Mouse (Mus musculus) heart, postnatal 36 days (tissue): Measurements from ENCODE around the gene Dupd1. TPM values are rescaled to one million over a fixed set of nuclear protein-coding genes. Genes with fewer than 3 reads are reported as not detected.
"Not testable (repeated sequence)": the region's sequence is repeated elsewhere in the genome, so short reads cannot be mapped to it uniquely, and the experiment has no call there.

ENCODE experiments used
- DNase-seq, 2 experiments: peaks; one replicate each; pipeline ENCODE4 v3.0.0; 2021 to 2022
- intact Hi-C: fragments of 180-260 bp; cut with DNase I; formaldehyde crosslinking; loops from one replicate; pipeline ENCODE4 v1.15.1; 2025
- total RNA-seq, 2 experiments: library from RNA; stranded (reverse); gene quantifications; 2 replicates each; pipeline ENCODE4 v1.2.3; 2021

Gene Dupd1
- total RNA-seq, 2 experiments from 2014 or later = not detected

DNA sequence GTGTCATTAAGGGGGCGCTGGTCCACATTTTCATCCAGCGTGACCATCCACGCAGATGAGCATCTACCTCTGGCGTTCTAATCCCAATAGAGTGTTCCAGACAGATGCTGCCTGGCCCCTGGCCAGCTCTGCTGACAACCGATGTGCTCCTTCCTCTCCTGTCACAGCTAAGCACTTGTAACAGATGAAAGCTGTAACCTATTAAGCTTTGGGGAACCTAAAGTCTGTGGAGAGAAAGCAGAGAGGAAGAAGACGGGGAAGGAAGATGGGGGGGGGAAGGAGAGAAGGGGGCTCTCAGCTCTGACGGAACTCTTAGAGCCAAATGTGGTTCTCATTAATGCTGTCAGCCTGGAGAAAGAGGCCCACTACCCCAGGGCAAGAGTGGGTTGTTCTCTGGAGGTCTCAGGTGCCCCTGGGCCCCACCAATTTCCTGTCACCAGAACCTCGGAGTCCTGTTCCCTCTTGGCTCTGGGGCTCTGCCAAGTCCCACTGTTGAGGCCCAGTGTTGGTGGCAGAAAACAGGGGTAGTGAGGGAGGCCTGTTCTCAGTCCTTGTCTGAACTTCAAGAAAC, 34.7 kb downstream of the Dupd1 start:
- no peak for DNase-seq
- intact Hi-C loops = no loop called here

DNA sequence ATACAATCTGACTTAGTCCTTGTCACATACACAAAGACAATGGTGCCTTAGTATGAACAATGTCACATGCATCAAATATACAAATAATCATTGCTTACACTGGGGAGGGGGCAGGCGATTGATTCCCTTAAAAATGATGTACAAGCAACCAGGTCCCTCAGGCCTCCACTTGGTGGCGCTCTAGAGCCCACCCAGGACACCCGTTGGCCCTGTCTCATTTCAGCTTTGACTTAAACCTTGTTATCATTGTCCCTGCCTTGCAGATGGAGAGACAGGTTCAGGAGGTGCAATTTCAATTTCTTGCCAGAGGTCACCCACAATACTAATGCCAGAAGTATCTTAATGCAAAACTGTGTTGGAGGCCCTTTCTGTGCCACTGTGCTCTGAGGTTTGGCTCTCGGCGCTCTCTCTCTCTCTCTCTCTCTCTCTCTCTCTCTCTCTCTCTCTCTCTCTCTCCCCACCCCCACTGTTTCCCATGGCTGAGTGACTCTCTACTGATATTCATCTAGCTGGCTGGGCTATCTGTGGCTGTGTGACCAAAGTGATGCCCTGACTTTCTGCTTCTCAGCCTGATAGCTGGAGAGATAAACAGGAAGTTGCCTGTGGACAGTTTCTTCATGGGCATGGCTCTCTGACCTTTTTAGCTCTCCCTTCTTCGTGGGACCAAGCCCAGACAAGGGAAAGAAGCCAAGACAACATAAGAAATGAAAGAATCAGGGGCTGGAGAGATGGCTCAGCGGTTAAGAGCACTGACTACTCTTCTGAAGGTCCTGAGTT, 35.7 kb downstream of the Dupd1 start:
- intact Hi-C loops = loop anchor here (1.0 kb wide), 1 partner anchor 63 kb away; no protein-coding TSS in a partner anchor
- DNase-seq = peak; percentile 49 to 67

DNA sequence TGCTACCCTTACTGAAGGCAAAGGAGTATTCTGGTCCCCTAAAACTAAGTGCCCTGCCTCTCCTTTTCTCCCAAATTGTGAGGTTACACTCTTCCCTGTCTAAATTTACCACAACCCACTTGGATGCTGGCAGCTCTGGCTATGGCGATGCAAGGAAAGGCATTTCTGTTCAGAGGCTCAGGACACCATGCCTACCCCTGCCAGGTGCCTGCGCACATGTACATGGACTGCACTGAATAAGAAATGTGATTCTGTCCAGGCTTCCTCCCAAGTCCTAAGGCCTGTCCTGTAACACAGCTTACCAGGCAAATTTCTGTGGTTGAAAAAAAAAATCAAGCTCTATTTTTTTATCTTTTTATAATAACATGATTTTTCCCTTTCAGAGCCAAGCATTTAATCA, 38.2 kb downstream of the Dupd1 start:
- intact Hi-C loops = no loop called here
- no peak for DNase-seq

DNA sequence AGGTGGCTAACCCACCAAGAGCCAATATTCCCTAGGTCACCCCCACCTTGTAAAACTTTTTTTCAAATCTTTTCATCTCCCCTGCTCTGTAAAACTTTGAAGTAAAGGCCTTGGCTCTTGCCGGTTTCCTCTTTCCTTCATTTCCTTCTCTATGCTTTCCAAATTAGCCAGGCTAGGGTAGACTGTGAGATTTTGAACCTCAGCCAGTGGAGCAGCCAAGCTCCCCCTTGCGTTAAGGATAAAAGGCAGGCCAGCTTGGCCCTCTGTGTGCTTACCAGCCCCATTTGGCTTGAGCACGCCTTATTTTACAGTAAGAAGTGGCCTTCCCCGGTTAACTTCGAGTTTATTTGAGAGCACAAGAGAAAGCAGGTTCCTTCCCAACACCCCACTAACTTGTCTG, 39.9 kb downstream of the Dupd1 start:
- no peak for DNase-seq
- intact Hi-C loops = no loop called here

DNA sequence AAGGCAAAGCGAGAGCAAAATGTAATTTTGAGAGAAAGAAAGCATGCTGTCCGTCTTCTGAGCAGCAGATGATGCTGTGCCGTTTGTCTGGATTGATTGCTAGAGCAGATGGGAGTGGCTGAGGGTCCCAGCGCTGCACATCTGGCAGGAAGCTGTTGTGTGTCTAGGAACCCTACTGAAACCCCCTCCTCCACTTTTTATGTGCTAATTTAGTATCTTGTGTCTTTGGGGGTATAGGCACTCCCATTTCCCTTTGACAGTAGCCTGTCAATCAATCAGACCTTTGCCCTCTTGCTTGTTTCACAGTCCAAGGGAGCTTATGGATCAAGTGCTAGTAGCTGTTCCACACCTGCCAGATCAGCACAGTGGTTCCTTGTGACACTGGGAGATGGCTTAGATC, 41.3 kb downstream of the Dupd1 start:
- intact Hi-C loops = no loop called here
- no peak for DNase-seq

DNA sequence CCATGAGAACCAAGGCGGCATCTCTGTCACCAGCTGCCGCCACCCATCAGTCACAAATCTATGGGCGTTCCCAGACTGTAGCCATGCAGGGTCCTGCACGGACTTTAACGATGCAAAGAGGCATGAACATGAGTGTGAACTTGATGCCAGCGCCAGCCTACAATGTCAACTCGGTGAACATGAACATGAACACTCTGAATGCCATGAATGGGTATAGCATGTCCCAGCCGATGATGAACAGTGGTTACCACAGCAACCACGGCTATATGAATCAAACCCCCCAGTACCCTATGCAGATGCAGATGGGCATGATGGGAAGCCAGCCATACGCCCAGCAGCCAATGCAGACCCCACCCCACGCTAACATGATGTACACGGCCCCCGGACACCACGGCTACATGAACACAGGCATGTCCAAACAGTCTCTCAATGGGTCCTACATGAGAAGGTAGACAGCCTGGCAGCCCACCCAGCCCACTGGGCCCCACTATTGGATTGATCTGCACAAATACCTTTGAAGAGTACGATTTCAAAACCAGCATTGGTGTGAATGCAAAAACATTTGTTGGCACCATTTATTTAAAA, 43.9 kb downstream of the Dupd1 start:
- not testable (repeated sequence) for DNase-seq

DNA sequence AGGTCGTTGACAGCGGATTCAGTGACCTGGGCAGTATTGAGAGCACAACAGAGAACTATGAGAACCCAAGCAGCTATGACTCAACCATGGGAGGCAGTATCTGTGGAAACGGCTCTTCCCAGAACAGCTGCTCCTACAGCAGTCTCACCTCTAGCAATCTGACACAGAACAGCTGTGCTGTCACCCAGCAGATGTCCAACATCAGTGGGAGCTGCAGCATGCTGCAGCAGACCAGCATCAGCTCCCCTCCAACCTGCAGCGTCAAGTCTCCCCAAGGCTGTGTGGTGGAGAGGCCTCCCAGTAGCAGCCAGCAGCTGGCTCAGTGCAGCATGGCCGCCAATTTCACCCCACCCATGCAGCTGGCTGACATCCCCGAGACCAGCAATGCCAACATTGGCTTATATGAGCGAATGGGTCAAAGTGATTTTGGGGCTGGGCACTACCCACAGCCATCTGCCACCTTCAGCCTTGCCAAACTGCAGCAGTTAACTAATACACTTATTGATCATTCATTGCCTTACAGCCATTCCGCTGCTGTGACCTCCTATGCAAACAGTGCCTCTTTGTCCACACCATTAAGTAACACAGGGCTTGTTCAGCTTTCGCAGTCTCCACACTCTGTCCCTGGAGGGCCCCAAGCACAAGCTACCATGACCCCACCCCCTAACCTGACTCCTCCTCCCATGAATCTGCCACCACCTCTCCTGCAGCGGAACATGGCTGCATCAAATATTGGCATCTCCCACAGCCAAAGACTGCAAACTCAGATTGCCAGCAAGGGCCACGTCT, 44.5 kb downstream of the Dupd1 start:
- intact Hi-C loops = no loop called here
- peak; percentile 17 to 25 for DNase-seq

More for the DNA sequence above, 43.9 kb downstream of the Dupd1 start:
- intact Hi-C loops = not testable (repeated sequence)

DNA sequence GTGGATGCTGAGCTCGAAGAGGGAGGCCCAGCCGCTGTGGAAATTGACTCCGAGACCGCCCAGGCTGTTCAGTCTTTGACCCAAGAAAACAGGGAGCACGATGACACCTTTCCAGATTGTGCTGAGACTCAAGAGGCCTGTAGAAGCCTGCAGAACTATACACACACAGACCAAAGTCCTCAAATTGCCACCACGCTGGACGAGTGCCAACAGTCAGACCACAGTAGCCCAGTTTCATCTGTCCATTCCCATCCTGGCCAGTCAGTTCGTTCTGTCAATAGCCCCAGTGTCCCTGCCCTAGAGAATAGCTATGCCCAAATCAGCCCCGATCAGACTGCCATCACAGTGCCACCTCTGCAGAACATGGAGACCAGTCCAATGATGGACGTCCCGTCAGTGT, 45.2 kb downstream of the Dupd1 start:
- intact Hi-C loops = no loop called here
- no peak for DNase-seq

DNA sequence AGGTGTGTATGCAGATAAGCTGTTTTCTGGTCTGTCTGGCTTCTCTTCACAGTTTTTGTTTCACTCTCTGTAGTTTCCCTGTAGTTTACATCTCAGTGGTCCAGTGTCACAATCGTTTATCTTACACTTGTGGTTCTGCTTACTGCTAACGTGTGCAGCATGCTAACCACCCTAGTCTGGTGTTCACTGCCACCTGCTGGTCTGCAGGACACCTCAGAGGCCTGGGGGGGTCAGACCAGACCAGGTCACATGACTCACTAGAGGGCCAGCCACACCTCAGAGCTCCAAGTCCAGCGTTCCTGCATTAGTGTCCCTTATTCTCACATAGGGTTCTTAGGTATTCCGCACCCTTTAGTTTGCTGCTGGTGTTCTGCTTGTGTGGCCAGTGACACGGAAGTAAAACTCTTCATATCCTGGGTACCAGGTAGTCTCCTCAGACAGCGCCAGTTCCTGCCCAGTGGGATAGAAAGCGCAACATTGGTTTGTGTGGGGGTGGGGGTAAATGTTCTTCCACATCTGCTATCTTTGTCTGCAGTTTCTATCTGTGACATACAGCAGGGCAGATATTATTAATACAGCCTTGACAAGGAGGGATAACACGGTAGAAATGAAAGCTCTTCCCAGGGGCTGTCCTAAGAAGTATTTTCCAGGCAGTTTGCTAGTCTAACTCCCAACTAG, 51.8 kb downstream of the Dupd1 start:
- no peak for DNase-seq
- intact Hi-C loops = loop anchor here (5.0 kb wide), 1 partner anchor 230 kb away; no protein-coding TSS in a partner anchor

DNA sequence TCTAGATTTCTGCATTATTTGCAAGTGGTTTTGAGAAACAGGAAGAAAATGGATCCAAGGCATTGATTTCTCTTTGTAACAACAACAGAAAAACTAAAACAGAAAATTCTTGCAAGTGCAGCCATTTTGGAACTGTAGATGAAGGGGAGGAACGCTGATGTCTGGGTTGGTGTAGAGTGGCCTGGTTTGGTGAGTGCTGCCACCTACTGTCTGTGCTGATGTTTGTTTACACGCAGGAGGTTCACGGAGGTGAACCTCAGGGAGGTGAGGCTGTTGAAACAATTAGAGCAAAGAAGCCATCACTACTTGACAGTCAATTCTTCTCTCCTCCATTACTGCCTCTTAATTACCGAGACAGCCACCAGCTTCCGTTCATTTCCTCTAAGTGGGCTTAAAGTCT, 54.7 kb downstream of the Dupd1 start:
- peak; percentile 57 to 63 for DNase-seq
- intact Hi-C loops = loop anchor here (2.0 to 5.0 kb wide), 3 partner anchors 162 to 523 kb away; no protein-coding TSS in a partner anchor

DNA sequence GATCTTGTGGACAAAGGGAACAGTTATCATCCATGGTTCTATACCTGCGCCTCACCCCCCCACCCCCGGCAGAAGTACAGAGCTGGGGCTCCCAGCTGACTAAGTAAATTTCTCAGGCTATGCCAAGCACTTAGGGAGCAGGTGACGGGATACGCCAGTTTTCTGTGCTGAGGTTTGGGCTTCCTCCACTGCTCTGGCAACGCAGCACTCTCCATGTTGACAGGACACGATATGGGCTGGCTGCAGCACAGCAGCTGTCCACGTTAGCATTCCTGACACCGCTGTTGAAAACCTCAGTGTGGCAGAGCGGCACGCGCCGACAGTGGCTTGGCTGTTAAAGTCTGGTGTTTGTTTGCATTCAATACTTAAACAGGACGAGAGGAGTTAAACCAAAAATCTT, 55.2 kb downstream of the Dupd1 start:
- DNase-seq = peak in 1 of 2 experiments; percentile 20
- intact Hi-C loops = loop anchor here (2.0 to 5.0 kb wide), 2 partner anchors 162 to 522 kb away; no protein-coding TSS in a partner anchor

DNA sequence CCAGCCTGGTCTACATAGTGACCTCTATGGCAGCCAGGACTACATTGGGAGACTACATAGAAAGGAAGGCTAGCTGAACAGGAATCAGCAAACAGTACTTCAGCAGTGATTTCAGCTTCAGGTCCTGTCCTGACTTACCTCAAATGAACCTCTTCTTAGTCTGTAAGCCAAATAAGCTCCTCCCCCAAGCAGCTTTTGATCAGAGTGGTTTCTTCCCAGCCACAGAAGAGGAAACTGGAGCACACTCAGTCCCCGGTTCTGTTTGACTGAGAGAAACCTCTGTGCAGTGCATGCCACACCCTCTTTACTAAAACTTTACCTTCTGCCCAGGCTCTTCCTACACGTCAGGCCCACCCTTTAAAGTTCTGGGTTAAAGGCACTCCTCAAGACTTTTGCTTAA, 60.6 kb downstream of the Dupd1 start:
- no peak for DNase-seq
- intact Hi-C loops = no loop called here

DNA sequence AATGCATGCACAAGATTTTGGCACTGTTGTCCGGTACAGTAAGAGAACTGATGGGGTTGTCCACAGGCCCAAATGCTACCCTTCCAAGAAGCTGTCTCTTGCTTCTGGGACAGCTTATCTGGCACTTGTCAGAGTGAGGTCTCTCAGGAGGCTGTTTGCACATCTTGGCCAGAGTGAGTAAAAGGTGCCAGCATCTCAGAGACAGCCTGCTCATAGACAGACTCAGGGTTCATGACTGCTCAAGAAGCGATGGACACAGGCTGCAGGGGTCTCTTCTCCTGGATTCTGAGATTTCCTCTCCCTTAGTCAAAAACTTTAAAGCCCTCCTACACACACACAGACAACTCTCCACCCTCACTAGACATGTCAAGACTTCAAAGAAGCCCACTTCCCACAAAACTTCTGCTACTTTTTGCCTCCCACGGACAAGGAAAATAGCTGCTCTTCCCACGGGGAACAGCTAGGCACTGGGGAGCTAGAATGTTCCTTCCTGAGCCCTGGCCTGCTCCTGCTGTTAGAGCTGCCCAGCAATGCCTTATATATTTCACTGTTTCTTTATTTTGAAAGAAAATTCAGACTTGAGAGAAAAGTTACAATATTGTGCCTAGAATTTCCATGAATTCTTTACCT, 73.5 kb downstream of the Dupd1 start:
- DNase-seq = no peak
- intact Hi-C loops = loop anchor here (1.0 kb wide), 1 partner anchor 16 kb away; no protein-coding TSS in a partner anchor

DNA sequence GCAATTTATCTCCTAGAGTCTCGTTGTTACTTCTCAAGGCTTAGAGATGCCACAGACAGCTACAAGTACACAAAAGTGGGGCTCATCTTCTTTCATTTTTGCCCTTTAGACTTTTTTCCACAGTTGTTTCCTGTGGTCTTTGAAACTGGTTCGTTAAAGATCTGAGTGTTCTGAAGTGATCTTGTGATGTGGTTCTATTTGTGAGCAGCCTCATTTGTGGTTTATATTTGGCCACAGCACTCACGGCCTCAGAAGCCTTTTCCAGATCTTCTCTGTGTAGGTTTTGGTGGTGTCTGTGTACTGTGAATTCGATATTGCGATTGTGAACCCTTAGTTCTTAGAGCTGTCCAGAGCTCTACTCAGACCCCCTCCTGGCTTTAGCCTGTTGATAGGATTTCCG, 77.8 kb downstream of the Dupd1 start:
- no peak for DNase-seq
- intact Hi-C loops = no loop called here

DNA sequence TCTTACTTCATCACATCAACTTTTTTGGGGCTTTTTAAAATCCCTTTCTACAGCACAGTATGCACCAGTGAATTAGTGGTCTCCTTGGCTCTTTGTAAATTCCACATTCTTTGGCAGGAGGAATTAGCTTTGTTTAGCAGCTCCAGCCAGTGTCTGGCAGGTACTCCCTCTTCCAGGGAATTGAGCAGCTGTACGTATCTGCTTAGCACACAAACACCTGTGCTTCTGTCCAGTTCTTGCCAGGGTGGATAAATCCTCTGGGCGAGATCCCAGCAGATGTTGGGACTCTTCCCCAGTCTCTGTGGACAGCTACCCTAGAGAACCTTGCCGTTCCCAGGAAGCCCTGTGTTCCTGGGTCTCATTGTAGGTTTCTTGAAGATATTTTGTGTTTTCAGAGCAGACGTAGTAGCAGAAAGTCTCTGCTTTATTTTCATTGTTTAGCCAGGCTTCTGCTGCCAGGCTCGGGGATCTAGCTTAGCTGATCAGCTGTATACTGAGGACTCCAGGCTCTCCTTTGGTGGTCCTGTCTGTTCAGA, 82.6 kb downstream of the Dupd1 start:
- DNase-seq = no peak
- intact Hi-C loops = no loop called here
